Mouse (Mus musculus) 416B (cell line): ENCODE measurements at regions not wholly inside any gene's neighbourhood (a gene's known extent, or its start where the extent isn't known, plus 50 kb on each side); places are given as distances from the start of the nearest gene placed in this dataset.

ENCODE experiments used
- DNase-seq: peaks from one replicate; pipeline ENCODE4 v3.0.0; 2011; ENCODE audit warnings: low read depth

GRCm38 (mm10) chr11:24340677-24341076, 262.8 kb downstream of the Bcl11a start:
- no peak for DNase-seq

GRCm38 (mm10) chr11:24341650-24342049, 263.8 kb downstream of the Bcl11a start:
- no peak for DNase-seq

GRCm38 (mm10) chr11:24342176-24342575, 264.3 kb downstream of the Bcl11a start:
- no peak for DNase-seq

- DNase-seq = no peak
Measured at GRCm38 (mm10) chr11:24342732-24343131, 264.9 kb downstream of the Bcl11a start.

- DNase-seq = no peak
Measured at GRCm38 (mm10) chr11:24347225-24347624, 269.4 kb downstream of the Bcl11a start.

GRCm38 (mm10) chr11:24348741-24349140, 270.9 kb downstream of the Bcl11a start:
- no peak for DNase-seq

GRCm38 (mm10) chr11:24349967-24350643, 272.2 kb downstream of the Bcl11a start:
- DNase-seq = no peak

- no peak for DNase-seq
Measured at GRCm38 (mm10) chr11:24350839-24351238, 273.0 kb downstream of the Bcl11a start.

- DNase-seq = no peak
Measured at GRCm38 (mm10) chr11:24352071-24352470, 274.2 kb downstream of the Bcl11a start.

GRCm38 (mm10) chr11:24353056-24353455, 275.2 kb downstream of the Bcl11a start:
- no peak for DNase-seq

- DNase-seq = peak; percentile 13
Measured at GRCm38 (mm10) chr11:24357388-24357787, 279.5 kb downstream of the Bcl11a start.

GRCm38 (mm10) chr11:24359086-24359485, 281.2 kb downstream of the Bcl11a start:
- no peak for DNase-seq

- no peak for DNase-seq
Measured at GRCm38 (mm10) chr11:24361998-24362687, 284.3 kb downstream of the Bcl11a start.

- DNase-seq = no peak
Measured at GRCm38 (mm10) chr11:24362688-24363035, 284.8 kb downstream of the Bcl11a start.

GRCm38 (mm10) chr11:24363418-24364364, 285.8 kb downstream of the Bcl11a start:
- no peak for DNase-seq

GRCm38 (mm10) chr11:24370198-24370860, 292.5 kb downstream of the Bcl11a start:
- no peak for DNase-seq

GRCm38 (mm10) chr11:24370861-24371686, 293.2 kb downstream of the Bcl11a start:
- DNase-seq = no peak

GRCm38 (mm10) chr11:24371687-24371950, 293.8 kb downstream of the Bcl11a start:
- DNase-seq = no peak

- no peak for DNase-seq
Measured at GRCm38 (mm10) chr11:24371963-24372362, 294.1 kb downstream of the Bcl11a start.

- no peak for DNase-seq
Measured at GRCm38 (mm10) chr11:24372616-24373015, 294.8 kb downstream of the Bcl11a start.

GRCm38 (mm10) chr11:24373301-24373700, 295.4 kb downstream of the Bcl11a start:
- DNase-seq = no peak
